Mouse (Mus musculus) intestine, embryonic 15.5 days (tissue): ENCODE results near the gene Orm2. TPM values are rescaled to one million over a fixed set of nuclear protein-coding genes. Genes with fewer than 3 reads are reported as not detected.

Source experiments
- ATAC-seq: fragments of 200-750 bp; cut with Nextera tagmentation; 2 replicates; pipeline ENCODE4 v1.8.0; 2017; ENCODE audit warnings: moderate TSS enrichment, moderate library complexity
- H3K27ac ChIP-seq: fragments of 300-500 bp; sonication (generic); 2 replicates; pipeline ENCODE4 v1.5.1; 2015; ENCODE audit warnings: mild to moderate bottlenecking, inconsistent platforms
- H3K27me3 ChIP-seq: fragments of 300-500 bp; sonication (generic); replicated peaks from 2 replicates; pipeline ENCODE4 v1.6.1; 2015; ENCODE audit warnings: inconsistent platforms
- H3K36me3 ChIP-seq: fragments of 300-500 bp; sonication (generic); 2 replicates; pipeline ENCODE4 v1.6.1; 2015; ENCODE audit warnings: inconsistent platforms
- H3K4me1 ChIP-seq: fragments of 300-500 bp; sonication (generic); replicated peaks from 2 replicates; pipeline ENCODE4 v1.6.1; 2015; ENCODE audit warnings: inconsistent platforms
- H3K4me2 ChIP-seq: fragments of 300-500 bp; sonication (generic); replicated peaks from 2 replicates; pipeline ENCODE4 v1.6.1; 2015; ENCODE audit warnings: mild to moderate bottlenecking, inconsistent platforms
- H3K4me3 ChIP-seq: fragments of 300-500 bp; sonication (generic); replicated peaks from 2 replicates; pipeline ENCODE4 v1.5.1; 2015; ENCODE audit warnings: inconsistent platforms
- H3K9ac ChIP-seq: fragments of 300-500 bp; sonication (generic); 2 replicates; pipeline ENCODE4 v1.6.1; 2015; ENCODE audit warnings: inconsistent platforms
- H3K9me3 ChIP-seq: fragments of 300-500 bp; sonication (generic); 2 replicates; pipeline ENCODE4 v1.6.1; 2016; ENCODE audit warnings: inconsistent platforms
- WGBS: fragments of 180-500 bp; shearing (Covaris S2); methylation state at CpG from one replicate; pipeline ENCODE4 v1.1.7; 2015; 5-methylcytosine and 5-hydroxymethylcytosine counted together
- polyA plus RNA-seq: library from polyadenylated mRNA; unstranded; fragments of >200 nt; fragmentation: Nextera tagmentation; extraction: Ambion mirVana; gene quantifications from 2 replicates; pipeline ENCODE4 v1.2.1, GENCODE M21; 2015

Orm2 gene
- polyA plus RNA-seq, 1 experiment from 2014 or later = not detected

DNA sequence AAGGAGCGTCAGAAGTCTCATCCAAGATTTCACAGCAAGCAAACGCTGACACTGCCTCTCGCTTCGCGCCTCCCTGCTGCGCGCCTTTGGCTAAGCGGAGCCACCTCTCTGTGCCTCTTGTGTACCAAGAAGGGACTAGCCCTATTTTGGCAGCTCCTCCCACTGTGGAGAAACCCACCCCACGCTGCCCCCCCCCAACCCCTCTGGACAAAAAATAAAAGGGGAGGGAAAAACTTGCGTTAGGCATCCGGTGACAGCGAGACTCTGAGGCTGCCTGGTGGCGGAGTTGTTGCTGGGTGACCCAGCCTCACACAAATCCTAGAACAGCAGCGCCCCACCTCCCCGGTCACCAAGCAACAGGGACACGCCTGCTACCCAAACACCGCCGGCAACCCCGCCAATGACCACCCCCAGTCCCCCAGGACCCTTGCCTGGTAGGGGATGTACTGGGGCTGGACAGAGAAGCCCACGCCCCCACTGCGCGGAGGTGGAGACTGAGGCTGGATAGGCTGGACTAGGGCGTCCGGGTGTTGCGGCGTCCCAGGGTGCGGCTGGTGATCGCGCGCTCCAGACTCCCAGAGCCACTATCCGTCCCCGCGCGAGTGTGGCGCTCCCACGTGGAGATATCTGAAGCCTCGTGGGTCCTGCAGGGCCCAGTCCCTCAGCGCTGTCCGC lies 47.8 kb downstream of the Orm2 start:
- H3K4me1 ChIP-seq = peaks cover 32% of the 10 kb centered on the region
- H3K27me3 ChIP-seq = no peaks in the 10 kb centered on the region
- H3K27ac ChIP-seq = peak overlapping the region; percentile 56; the same call in 1 of the 2 replicates
- ATAC-seq = peak; percentile 86
- H3K9ac ChIP-seq = peak overlapping the region; percentile 39
- no peaks in the 10 kb centered on the region for H3K36me3 ChIP-seq
- peak overlapping the region; percentile 66 for H3K4me3 ChIP-seq
- no peaks in the 10 kb centered on the region for H3K9me3 ChIP-seq
- WGBS = under 1% methylated on average over 39 of the region's 39 CpGs
- H3K4me2 ChIP-seq = peak overlapping the region; percentile 98

DNA sequence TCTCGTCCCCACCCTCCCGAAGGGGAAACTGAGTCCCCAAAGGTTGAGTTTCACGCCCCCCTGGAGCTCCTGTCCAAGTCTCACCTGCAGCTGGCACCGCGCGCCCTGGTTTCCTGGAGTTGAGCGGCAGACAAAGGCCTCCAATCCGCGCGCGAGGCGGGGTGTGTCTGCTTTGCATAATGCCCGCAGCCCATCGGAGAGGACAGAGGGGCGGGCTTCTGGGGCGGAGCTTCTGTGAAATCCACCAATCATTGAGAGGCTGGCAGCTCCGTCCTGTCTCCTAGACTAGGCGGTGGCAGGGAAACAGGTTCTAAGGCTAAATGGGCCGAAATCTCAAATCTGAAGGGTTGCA lies 48.3 kb downstream of the Orm2 start:
- peak overlapping the region; percentile 39 for H3K9ac ChIP-seq

DNA sequence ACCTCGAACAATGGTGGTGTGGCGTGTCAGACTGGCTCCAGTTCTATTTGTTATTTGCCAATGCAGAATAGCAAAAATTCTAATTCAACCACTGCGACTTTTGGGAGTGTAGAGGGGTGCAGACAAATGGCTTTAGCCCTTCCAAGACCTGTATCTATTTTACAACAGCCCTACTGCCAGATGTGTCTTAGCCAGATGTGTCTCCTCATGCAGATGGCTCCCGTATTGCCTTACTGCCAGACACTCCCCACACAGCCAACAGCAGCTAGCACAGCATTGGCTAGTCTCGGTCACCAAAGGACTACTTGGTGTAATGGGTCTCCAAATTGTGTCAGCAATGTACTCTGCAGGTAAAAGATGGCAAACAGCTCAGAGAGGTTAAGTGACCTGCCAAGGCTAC lies 49.0 kb downstream of the Orm2 start:
- Histone ChIP-seq H3K4me3 (no peak overlapping the region), H3K4me2 (no peak overlapping the region)
- WGBS = 55% methylated on average over 5 of the region's 5 CpGs

More for the DNA sequence above, 48.3 kb downstream of the Orm2 start:
- ATAC-seq = peak; percentile 94
- WGBS = 0% methylated on average over 19 of the region's 19 CpGs
- H3K4me2 ChIP-seq = peak overlapping the region; percentile 98
- no peaks in the 10 kb centered on the region for H3K36me3 ChIP-seq
- H3K9me3 ChIP-seq = no peaks in the 10 kb centered on the region
- H3K27ac ChIP-seq = peak overlapping the region; percentile 56; the same call in 1 of the 2 replicates
- peak overlapping the region; percentile 66 for H3K4me3 ChIP-seq
- H3K27me3 ChIP-seq = no peaks in the 10 kb centered on the region
- peaks cover 27% of the 10 kb centered on the region for H3K4me1 ChIP-seq

DNA sequence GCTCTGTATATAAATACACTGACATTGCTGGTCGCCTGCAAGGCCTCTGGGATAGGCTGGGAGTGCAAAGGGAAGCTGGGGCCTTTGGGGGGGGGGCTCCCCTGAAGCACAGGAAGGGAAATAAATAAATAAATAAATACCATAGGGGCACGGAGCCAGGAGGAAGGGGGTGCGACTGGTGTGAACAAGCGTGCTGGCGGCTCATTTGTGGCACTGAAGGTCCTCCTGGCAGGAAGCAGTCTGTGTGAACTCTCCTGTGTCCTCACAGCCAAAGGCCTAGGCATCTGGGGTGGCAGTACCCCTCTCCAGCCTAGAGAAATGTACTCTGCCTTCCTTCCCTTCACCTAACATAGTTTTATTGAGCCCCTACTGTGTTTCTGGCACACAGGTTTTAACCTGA lies 52.7 kb downstream of the Orm2 start:
- Histone ChIP-seq H3K4me1 (peaks cover 6% of the 10 kb centered on the region), H3K9me3 (no peaks in the 10 kb centered on the region), H3K4me3 (no peak overlapping the region), H3K27ac (no peak overlapping the region), H3K27me3 (no peaks in the 10 kb centered on the region), H3K36me3 (no peaks in the 10 kb centered on the region), H3K4me2 (no peak overlapping the region), H3K9ac (no peak overlapping the region)
- WGBS = 76% methylated on average over 5 of the region's 5 CpGs
- no peak for ATAC-seq

More for the DNA sequence above, 49.0 kb downstream of the Orm2 start:
- H3K36me3 ChIP-seq = no peaks in the 10 kb centered on the region
- H3K4me1 ChIP-seq = peaks cover 24% of the 10 kb centered on the region
- H3K9me3 ChIP-seq = no peaks in the 10 kb centered on the region
- H3K27me3 ChIP-seq = no peaks in the 10 kb centered on the region
- no peak overlapping the region for H3K27ac ChIP-seq
- no peak overlapping the region for H3K9ac ChIP-seq
- ATAC-seq = no peak

Other genes starting within 250 kb of the Orm2 start
- gene Ambp, start 207.7 kb upstream of the Orm2 start, polyA plus RNA-seq = 48.8 and 71.7 TPM in 2 replicates
- 67.1 and 77.3 TPM in 2 replicates for gene Kif12, start 190.3 kb upstream of the Orm2 start, polyA plus RNA-seq
- gene Col27a1, start 148.4 kb upstream of the Orm2 start, polyA plus RNA-seq = 13.1 and 13.3 TPM in 2 replicates
- gene Orm1, start 17.9 kb upstream of the Orm2 start, polyA plus RNA-seq = not detected in 2 replicates
- not detected in 2 replicates for gene Orm3, start 6.3 kb upstream of the Orm2 start, polyA plus RNA-seq
- 5.6 and 6.5 TPM in 2 replicates for gene Akna, start 40.9 kb downstream of the Orm2 start, polyA plus RNA-seq
- 4.0 and 4.6 TPM in 2 replicates for gene Whrn, start 133.5 kb downstream of the Orm2 start, polyA plus RNA-seq
- gene Atp6v1g1, start 182.3 kb downstream of the Orm2 start, polyA plus RNA-seq = 288 and 316 TPM in 2 replicates
- 12.8 and 14.0 TPM in 2 replicates for gene Tmem268, start 196.3 kb downstream of the Orm2 start, polyA plus RNA-seq
- not detected in 2 replicates for gene Gm11213, start 242.8 kb downstream of the Orm2 start, polyA plus RNA-seq